Mouse (Mus musculus): Measurements from ENCODE around the gene Mgst3. TPM values are rescaled to one million over a fixed set of nuclear protein-coding genes. Genes with fewer than 3 reads are reported as not detected.

The Mgst3 gene
- polyA plus RNA-seq, 1 experiment from 2014 or later = 61.9 TPM

GRCm38 (mm10) chr1:167336398-167336797 lies 57.2 kb downstream of the Mgst3 start:
- no peak for ATAC-seq (ENCODE audit: insufficient number of reproducible peaks, low FRiP score, low TSS enrichment, low read depth)
- Histone ChIP-seq H3K27ac (no peak overlapping the region), H3K36me3 (peaks cover 19% of the 10 kb centered on the region), H3K9ac (no peak overlapping the region), H3K4me1 (no peaks in the 10 kb centered on the region), H3K4me3 (no peak overlapping the region), H3K9me3 (no peaks in the 10 kb centered on the region), H3K27me3 (peaks cover 5% of the 10 kb centered on the region; the same call in 1 of the 2 replicates), H3K4me2 (no peak overlapping the region)
- WGBS = 86% methylated on average over 3 of the region's 3 CpGs

- 90% methylated on average over 8 of the region's 8 CpGs for WGBS
- no peak for ATAC-seq (ENCODE audit: insufficient number of reproducible peaks, low FRiP score, low TSS enrichment, low read depth)
- peaks cover 51% of the 10 kb centered on the region for H3K36me3 ChIP-seq
These were observed 62.5 kb downstream of the Mgst3 start for GRCm38 (mm10) chr1:167331106-167331505.

GRCm38 (mm10) chr1:167328776-167329175 lies 64.9 kb downstream of the Mgst3 start:
- Histone ChIP-seq H3K9me3 (no peaks in the 10 kb centered on the region), H3K4me1 (no peaks in the 10 kb centered on the region), H3K4me2 (no peak overlapping the region), H3K4me3 (no peak overlapping the region), H3K27me3 (no peaks in the 10 kb centered on the region), H3K36me3 (peaks cover 59% of the 10 kb centered on the region), H3K27ac (no peak overlapping the region), H3K9ac (no peak overlapping the region)
- 85% methylated on average over 6 of the region's 6 CpGs for WGBS
- no peak for ATAC-seq (ENCODE audit: insufficient number of reproducible peaks, low FRiP score, low TSS enrichment, low read depth)

More at GRCm38 (mm10) chr1:167331106-167331505, 62.5 kb downstream of the Mgst3 start:
- Histone ChIP-seq H3K4me1 (no peaks in the 10 kb centered on the region), H3K4me2 (no peak overlapping the region), H3K27me3 (no peaks in the 10 kb centered on the region), H3K9ac (no peak overlapping the region), H3K4me3 (no peak overlapping the region), H3K27ac (no peak overlapping the region), H3K9me3 (no peaks in the 10 kb centered on the region)

Small RNAs within 50 kb of the gene (microRNA-seq; reads per million reads assigned to microRNA genes)
- 0.61 reads per million for gene Gm25911

Other genes starting within 250 kb of the Mgst3 start
- gene Uck2, start 108.5 kb downstream of the Mgst3 start, polyA plus RNA-seq (2015; fragmentation: Nextera tagmentation; extraction: Ambion mirVana) = 64.9 and 69.1 TPM in 2 replicates
- 92.8 and 104 TPM in 2 replicates for gene Tmco1, start 85.5 kb downstream of the Mgst3 start, polyA plus RNA-seq (2015; fragmentation: Nextera tagmentation; extraction: Ambion mirVana)
- 56.9 and 57.8 TPM in 2 replicates for gene Aldh9a1, start 43.9 kb downstream of the Mgst3 start, polyA plus RNA-seq (2015; fragmentation: Nextera tagmentation; extraction: Ambion mirVana)
- gene Lrrc52, start 72.9 kb upstream of the Mgst3 start, polyA plus RNA-seq (2015; fragmentation: Nextera tagmentation; extraction: Ambion mirVana) = 0.22 TPM in 1 of 2 replicates, not detected in the other
- 18.5 and 24.2 TPM in 2 replicates for gene Rxrg, start 204.5 kb upstream of the Mgst3 start, polyA plus RNA-seq (2015; fragmentation: Nextera tagmentation; extraction: Ambion mirVana)

Data from limb, embryonic 15.5 days (tissue).